ENCODE assay signal across 24 mouse cellular contexts in genomic region chr6:136340669-136341068, GRCm38 (mm10). TPM values are rescaled to one million over a fixed set of nuclear protein-coding genes. Genes with fewer than 3 reads are reported as not detected.
DNase-seq lines count a peak whose midpoint lies in the region; ATAC-seq lines count a peak whose summit lies in the region.
"Had no signal": no experiment of that assay in that cellular context is flagged by ENCODE, and none has a peak within 500 bp of the region (broad histone marks: within the 10 kb centered on the region; RNA-seq: fewer than 3 reads in every experiment).

No protein-coding gene starts in this region.

- H3K9ac ChIP-seq in heart, embryonic 11.5 days (ENCODE audit: low read depth, low read length): no peak overlapping the region
- H3K9ac ChIP-seq in limb, embryonic 11.5 days (ENCODE audit: low read length): no peak overlapping the region
- H3K9ac ChIP-seq: embryonic facial prominence, embryonic 12.5 days; forebrain, embryonic 15.5 days; heart, embryonic 13.5 days; intestine, embryonic 15.5 days had no signal

- no peak overlapping the region for H3K4me2 ChIP-seq in heart, embryonic 11.5 days
- H3K4me2 ChIP-seq in limb, embryonic 11.5 days (ENCODE audit: low read depth, severe bottlenecking): no peak overlapping the region
- H3K4me2 ChIP-seq: embryonic facial prominence, embryonic 12.5 days; forebrain, embryonic 15.5 days; heart, embryonic 13.5 days; intestine, embryonic 15.5 days had no signal

- H3K27ac ChIP-seq in heart, embryonic 11.5 days (ENCODE audit: low read depth, low read length): no peak overlapping the region
- H3K27ac ChIP-seq in limb, embryonic 11.5 days (replicated peaks; ENCODE audit: low read depth, low read length): no peak overlapping the region
- H3K27ac ChIP-seq in limb, embryonic 10.5 days: no peak overlapping the region
- H3K27ac ChIP-seq: embryonic facial prominence, embryonic 12.5 days; forebrain, embryonic 15.5 days; gastrocnemius, adult 2 months; heart, embryonic 13.5 days; hindbrain, postnatal 0 days; intestine, embryonic 15.5 days had no signal

- no peaks in the 10 kb centered on the region for H3K4me1 ChIP-seq in heart, embryonic 11.5 days (ENCODE audit: control insufficient read depth, insufficient read depth, low read length)
- H3K4me1 ChIP-seq in limb, embryonic 11.5 days (ENCODE audit: control insufficient read depth, insufficient read depth, low read length): no peaks in the 10 kb centered on the region
- H3K4me1 ChIP-seq in limb, embryonic 10.5 days: peaks cover 16% of the 10 kb centered on the region
- H3K4me1 ChIP-seq: embryonic facial prominence, embryonic 12.5 days; heart, embryonic 13.5 days; intestine, embryonic 15.5 days had no signal

- H3K9me3 ChIP-seq in heart, embryonic 11.5 days (replicated peaks; ENCODE audit: control insufficient read depth, low read length): no peaks in the 10 kb centered on the region
- no peaks in the 10 kb centered on the region for H3K9me3 ChIP-seq in limb, embryonic 11.5 days (ENCODE audit: control insufficient read depth, low read length)
- H3K9me3 ChIP-seq in limb, embryonic 10.5 days (replicated peaks): no peaks in the 10 kb centered on the region
- H3K9me3 ChIP-seq: embryonic facial prominence, embryonic 12.5 days; forebrain, embryonic 15.5 days; heart, embryonic 13.5 days; intestine, embryonic 15.5 days had no signal

- H3K27me3 ChIP-seq in heart, embryonic 11.5 days (ENCODE audit: control insufficient read depth, insufficient read depth, low read length): no peaks in the 10 kb centered on the region
- H3K27me3 ChIP-seq in limb, embryonic 11.5 days (ENCODE audit: control insufficient read depth, insufficient read depth, low read length): no peaks in the 10 kb centered on the region
- no peaks in the 10 kb centered on the region for H3K27me3 ChIP-seq in limb, embryonic 10.5 days (ENCODE audit: low read depth, poor library complexity, severe bottlenecking)
- H3K27me3 ChIP-seq: embryonic facial prominence, embryonic 12.5 days; forebrain, embryonic 15.5 days; heart, embryonic 13.5 days; intestine, embryonic 15.5 days had no signal

- 67% methylated on average over 5 of the region's 5 CpGs for WGBS in heart, embryonic 11.5 days (ENCODE audit: insufficient replicate concordance)
- WGBS in limb, embryonic 11.5 days: 8% methylated on average over 5 of the region's 5 CpGs
- WGBS in limb, embryonic 10.5 days: 32% methylated on average over 5 of the region's 5 CpGs

- H3K4me3 ChIP-seq in heart, embryonic 11.5 days (ENCODE audit: low read depth, low read length): no peak overlapping the region
- H3K4me3 ChIP-seq in limb, embryonic 11.5 days (ENCODE audit: low read depth, low read length): no peak overlapping the region
- no peak overlapping the region for H3K4me3 ChIP-seq in limb, embryonic 10.5 days
- H3K4me3 ChIP-seq: embryonic facial prominence, embryonic 12.5 days; forebrain, embryonic 15.5 days; gastrocnemius, adult 2 months; heart, embryonic 13.5 days; intestine, embryonic 15.5 days had no signal

- no peaks in the 10 kb centered on the region for H3K36me3 ChIP-seq in heart, embryonic 11.5 days (ENCODE audit: control insufficient read depth, insufficient read depth, low read length)
- no peaks in the 10 kb centered on the region for H3K36me3 ChIP-seq in limb, embryonic 11.5 days (ENCODE audit: control insufficient read depth, insufficient read depth, low read length)
- H3K36me3 ChIP-seq in limb, embryonic 10.5 days: no peaks in the 10 kb centered on the region
- H3K36me3 ChIP-seq: embryonic facial prominence, embryonic 12.5 days; forebrain, embryonic 15.5 days; heart, embryonic 13.5 days; intestine, embryonic 15.5 days had no signal

- peak; percentile 65 for DNase-seq in heart, adult 11 months
- no peak for DNase-seq in limb, embryonic 11.5 days (ENCODE audit: low spot score)
- DNase-seq in limb, embryonic 10.5 days (ENCODE audit: low spot score): no peak
- peak; percentile 53 for DNase-seq in forelimb bud, embryonic 11.5 days (ENCODE audit: low read depth, low spot score)
- peak; percentile 17 for DNase-seq in mesoderm, embryonic 11.5 days (ENCODE audit: low read depth, low spot score)
- no peak for DNase-seq in liver
- no peak for DNase-seq in cerebellum, postnatal 4 days (ENCODE audit: low spot score in 2 of 2)
- DNase-seq: adrenal gland, adult 2 months; adrenal gland, postnatal 25 days; cerebellum, adult 2 months; cerebellum, postnatal 10 days; gastrocnemius, adult 2 months; gastrocnemius, postnatal 25 days; heart, adult 18-20 months; heart, postnatal 36 days had no signal

- ATAC-seq in heart, embryonic 11.5 days (replicated peaks; ENCODE audit: insufficient number of reproducible peaks, low FRiP score, low TSS enrichment): no peak
- peak; percentile 52 for ATAC-seq in limb, embryonic 11.5 days (ENCODE audit: insufficient number of reproducible peaks, low FRiP score, low TSS enrichment, low read depth)
- ATAC-seq: forebrain, embryonic 15.5 days; hindbrain, postnatal 0 days; intestine, embryonic 15.5 days had no signal

RNA-seq across cellular contexts. Expression of gene Gm8994, which starts 13.3 kb away (rescaled TPM):
- not detected in 2 replicates for polyA plus RNA-seq in heart, embryonic 11.5 days (2014; fragmentation: Nextera tagmentation; extraction: Ambion mirVana)
- polyA plus RNA-seq in limb, embryonic 11.5 days (2014; fragmentation: Nextera tagmentation; extraction: Ambion mirVana): not detected in 2 replicates
- not detected in 2 replicates for polyA plus RNA-seq in limb, embryonic 10.5 days (2016; fragmentation: Nextera tagmentation; extraction: Ambion mirVana)
- polyA plus RNA-seq: adrenal gland, adult 2 months; embryonic facial prominence, embryonic 12.5 days; forebrain, embryonic 11.5 days; forebrain, embryonic 15.5 days; heart, embryonic 13.5 days; heart, postnatal 0 days; hindbrain, embryonic 11.5 days; hindbrain, postnatal 0 days; intestine, embryonic 15.5 days had no signal

Comparison
In these comparisons a context has a peak if more than half of its experiments do, and no peak if none do; other contexts are left out.
1. DNase-seq: peak in heart, adult 11 months (single experiment), forelimb bud, embryonic 11.5 days (single experiment) and mesoderm, embryonic 11.5 days (single experiment); none in limb, embryonic 11.5 days (single experiment), limb, embryonic 10.5 days (single experiment), liver (single experiment) and cerebellum, postnatal 4 days (0 of 2).